Mouse (Mus musculus) heart, embryonic 14.5 days (tissue): ENCODE data around the gene Pan3. TPM values are rescaled to one million over a fixed set of nuclear protein-coding genes. Genes with fewer than 3 reads are reported as not detected.

Experiments
- ATAC-seq: fragments of 200-750 bp; cut with Nextera tagmentation; 2 replicates; pipeline ENCODE4 v1.8.0; 2017; ENCODE audit warnings: low read depth, moderate TSS enrichment; ENCODE audit not compliant: insufficient number of reproducible peaks, insufficient read depth, low FRiP score
- H3K27ac ChIP-seq, 2 experiments: fragments of 200-500 bp in 1 of 2; fragments of 300-500 bp in 1 of 2; sonication (generic) in 1 of 2; replicated peaks in 1 of 2; 2 replicates each; pipeline ENCODE4 v1.5.1; 2012 to 2014; ENCODE audit warnings: low read depth in 2 of 2, low read length in 2 of 2, control low read depth in 1 of 2, mild to moderate bottlenecking in 1 of 2, mixed read lengths in 1 of 2; ENCODE audit not compliant: control insufficient read depth in 1 of 2, insufficient read depth in 1 of 2
- H3K27me3 ChIP-seq: fragments of 300-500 bp; sonication (generic); 2 replicates; pipeline ENCODE4 v1.6.1; 2014; ENCODE audit warnings: mild to moderate bottlenecking, low read length, control low read depth; ENCODE audit not compliant: control insufficient read depth, insufficient read depth
- H3K36me3 ChIP-seq: fragments of 300-500 bp; sonication (generic); 2 replicates; pipeline ENCODE4 v1.6.1; 2014; ENCODE audit warnings: mild to moderate bottlenecking, control low read depth, low read length, mixed read lengths; ENCODE audit not compliant: control insufficient read depth, insufficient read depth
- H3K4me1 ChIP-seq, 2 experiments: fragments of 200-500 bp in 1 of 2; fragments of 300-500 bp in 1 of 2; sonication (generic) in 1 of 2; 2 replicates each; pipeline ENCODE4 v1.6.1; 2012 to 2014; ENCODE audit warnings: low read length in 2 of 2, control low read depth in 1 of 2, mixed read lengths in 1 of 2; ENCODE audit not compliant: control insufficient read depth in 2 of 2, insufficient read depth in 2 of 2
- H3K4me2 ChIP-seq: fragments of 300-500 bp; sonication (generic); 2 replicates; pipeline ENCODE4 v1.6.1; 2014; ENCODE audit warnings: mild to moderate bottlenecking, low read length
- H3K4me3 ChIP-seq, 2 experiments: fragments of 200-500 bp in 1 of 2; fragments of 300-500 bp in 1 of 2; sonication (generic) in 1 of 2; 2 replicates each; pipeline ENCODE4 v1.5.1; 2012 to 2014; ENCODE audit warnings: low read length in 2 of 2, mild to moderate bottlenecking in 2 of 2, control low read depth in 1 of 2, low read depth in 1 of 2, moderate library complexity in 1 of 2; ENCODE audit not compliant: control insufficient read depth in 1 of 2, insufficient read depth in 1 of 2
- H3K9ac ChIP-seq: fragments of 300-500 bp; sonication (generic); 2 replicates; pipeline ENCODE4 v1.6.1; 2014; ENCODE audit warnings: mild to moderate bottlenecking, low read length
- H3K9me3 ChIP-seq: fragments of 300-500 bp; sonication (generic); 2 replicates; pipeline ENCODE4 v1.6.1; 2016; ENCODE audit warnings: low read length, control low read depth; ENCODE audit not compliant: control insufficient read depth
- WGBS: fragments of 180-500 bp; shearing (Covaris S2); extraction: QIAGEN DNeasy Blood & Tissue Kit; methylation state at CpG from one replicate; pipeline ENCODE4 v1.1.7; 2014; 5-methylcytosine and 5-hydroxymethylcytosine counted together
- polyA plus RNA-seq: library from polyadenylated mRNA; unstranded; fragments of >200 nt; fragmentation: Nextera tagmentation; extraction: Ambion mirVana; gene quantifications from 2 replicates; pipeline ENCODE4 v1.2.1, GENCODE M21; 2014

The Pan3 gene
- polyA plus RNA-seq, 1 experiment from 2014 or later: 55.8 TPM

DNA sequence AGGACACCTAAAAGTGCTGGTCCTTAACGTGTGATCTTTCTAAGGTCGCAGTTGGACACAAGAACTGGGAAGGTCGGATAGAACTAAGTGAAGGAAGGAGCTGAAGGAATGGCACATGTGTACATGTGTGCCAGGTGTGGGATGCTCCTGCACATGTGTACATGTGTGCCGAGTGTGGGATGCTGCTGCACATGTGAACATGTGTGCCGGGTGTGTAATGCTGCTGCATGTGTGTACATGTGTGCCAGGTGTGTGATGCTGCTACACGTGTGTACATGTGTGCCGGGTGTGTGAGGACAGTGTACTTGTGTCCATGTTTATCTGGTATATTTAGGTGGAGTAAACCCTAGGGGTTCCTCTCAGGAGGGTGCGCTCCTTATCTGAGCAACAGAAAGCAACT lies 3.0 kb downstream of the Pan3 start:
- Histone ChIP-seq H3K9me3 (no peaks in the 10 kb centered on the region), H3K27me3 (no peaks in the 10 kb centered on the region), H3K27ac (no peak overlapping the region), H3K9ac (no peak overlapping the region), H3K4me1 (peaks cover 11 to 53% of the 10 kb centered on the region in 2 experiments), H3K4me2 (no peak overlapping the region), H3K4me3 (no peak overlapping the region), H3K36me3 (peaks cover 4% of the 10 kb centered on the region; the same call in 1 of the 2 replicates)
- 85% methylated on average over 8 of the region's 8 CpGs for WGBS
- no peak for ATAC-seq

DNA sequence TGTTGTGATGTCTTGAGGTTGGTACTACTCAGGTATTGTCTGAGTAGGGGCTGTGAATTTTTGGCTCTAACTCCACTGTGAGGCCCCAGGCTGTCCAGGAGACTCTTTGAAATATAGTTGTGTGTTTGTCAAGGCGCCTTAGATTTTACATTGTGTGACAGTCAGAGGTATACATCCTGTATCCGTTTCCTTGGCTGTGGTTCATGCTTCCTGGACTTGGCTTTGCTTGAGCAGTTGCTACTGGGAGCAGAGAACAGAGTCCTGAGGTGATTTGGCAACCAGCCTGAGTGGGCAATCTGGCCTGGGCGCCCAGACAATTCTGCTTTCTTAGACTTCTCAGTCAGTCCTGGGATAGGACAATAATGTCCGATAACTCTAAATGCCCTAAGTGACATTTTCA lies 5.3 kb downstream of the Pan3 start:
- 49% methylated on average over 4 of the region's 4 CpGs for WGBS
- Histone ChIP-seq H3K4me2 (no peak overlapping the region), H3K4me1 (peaks cover 16 to 52% of the 10 kb centered on the region in 2 experiments), H3K9me3 (no peaks in the 10 kb centered on the region), H3K4me3 (no peak overlapping the region), H3K36me3 (peaks cover 4% of the 10 kb centered on the region; the same call in 1 of the 2 replicates), H3K9ac (no peak overlapping the region), H3K27me3 (no peaks in the 10 kb centered on the region), H3K27ac (peak overlapping the region in 1 of 2 experiments; percentile 55; a peak in 2 of 4 replicates)
- ATAC-seq: no peak

DNA sequence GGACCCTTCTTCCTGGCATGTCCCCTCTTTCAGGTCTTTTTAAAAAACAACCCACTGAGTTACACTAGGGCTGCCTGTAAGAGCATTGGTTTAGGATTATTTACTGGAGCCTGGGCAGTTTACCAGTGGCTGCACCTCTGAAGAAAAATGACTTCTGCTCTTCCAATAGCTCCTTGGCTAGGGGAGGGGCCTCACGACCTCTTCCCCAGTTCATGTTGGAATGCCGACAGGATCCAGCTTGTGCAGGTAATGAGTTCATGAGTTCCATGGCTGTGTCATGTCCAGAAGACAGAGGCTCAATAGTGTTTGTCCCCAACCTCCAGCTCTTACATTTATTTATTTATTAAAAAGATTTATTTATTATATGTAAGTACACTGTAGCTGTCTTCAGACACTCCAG lies 5.8 kb downstream of the Pan3 start:
- 49% methylated on average over 2 of the region's 2 CpGs for WGBS
- H3K9ac ChIP-seq: no peak overlapping the region
- H3K36me3 ChIP-seq: peaks cover 4% of the 10 kb centered on the region; the same call in 1 of the 2 replicates
- H3K4me1 ChIP-seq: peaks cover 16 to 52% of the 10 kb centered on the region in 2 experiments
- H3K4me2 ChIP-seq: no peak overlapping the region
- H3K27ac ChIP-seq: peak overlapping the region in 1 of 2 experiments; percentile 55; a peak in 1 of 4 replicates
- ATAC-seq: no peak
- no peak overlapping the region for H3K4me3 ChIP-seq
- H3K9me3 ChIP-seq: no peaks in the 10 kb centered on the region
- H3K27me3 ChIP-seq: no peaks in the 10 kb centered on the region

DNA sequence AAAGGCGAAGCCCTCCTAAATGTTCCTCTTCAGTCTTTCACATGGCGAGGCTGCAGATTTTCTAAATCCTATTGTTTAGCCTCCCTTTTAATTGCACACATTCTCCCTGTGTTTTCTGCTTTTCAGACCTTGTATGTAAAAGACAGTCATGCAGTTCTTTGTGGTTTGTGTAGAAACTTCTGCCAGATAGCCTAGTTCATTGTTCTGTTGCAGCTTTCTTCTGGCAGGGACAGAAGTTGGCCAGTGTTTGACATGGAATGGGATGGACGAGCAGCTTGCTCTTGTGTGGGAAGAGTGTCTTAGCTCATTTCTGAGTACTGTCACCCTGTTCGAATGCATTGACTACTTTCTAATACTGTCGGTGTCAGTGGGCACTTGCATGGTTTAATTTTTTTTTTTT lies 6.5 kb downstream of the Pan3 start:
- no peak overlapping the region for H3K27ac ChIP-seq
- H3K36me3 ChIP-seq: peaks cover 4% of the 10 kb centered on the region; the same call in 1 of the 2 replicates
- peaks cover 18 to 57% of the 10 kb centered on the region in 2 experiments for H3K4me1 ChIP-seq
- no peak for ATAC-seq
- no peaks in the 10 kb centered on the region for H3K27me3 ChIP-seq
- no peak overlapping the region for H3K4me2 ChIP-seq
- no peaks in the 10 kb centered on the region for H3K9me3 ChIP-seq
- no peak overlapping the region for H3K9ac ChIP-seq
- no peak overlapping the region for H3K4me3 ChIP-seq
- 89% methylated on average over 5 of the region's 5 CpGs for WGBS

DNA sequence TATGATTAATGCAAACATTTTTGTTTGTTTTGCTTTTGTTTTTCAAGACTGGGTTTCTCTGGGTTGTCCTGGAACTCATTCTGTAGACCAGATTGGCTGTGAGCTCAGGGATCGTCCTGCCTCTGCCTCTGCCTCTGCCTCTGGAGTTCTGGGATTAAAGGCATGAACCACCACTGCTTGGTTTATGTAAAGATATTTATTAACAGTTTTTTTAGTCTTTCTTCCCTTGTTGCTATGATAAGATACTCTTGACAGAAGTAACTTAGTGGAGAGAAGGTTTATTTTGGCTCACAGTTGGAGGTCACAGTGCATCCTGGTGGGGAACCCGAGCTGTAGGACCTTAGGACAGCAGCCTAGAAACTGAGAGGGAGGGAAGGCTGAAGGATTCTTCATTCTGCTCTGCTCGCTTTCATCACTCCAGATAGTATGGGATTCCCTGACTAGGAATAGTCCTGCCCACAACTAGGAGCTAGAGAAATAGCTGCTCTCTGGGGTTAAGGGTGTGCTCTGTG lies 11.1 kb downstream of the Pan3 start:
- H3K4me3 ChIP-seq: no peak overlapping the region
- no peak overlapping the region for H3K4me2 ChIP-seq
- 55% methylated on average over 3 of the region's 3 CpGs for WGBS
- H3K9ac ChIP-seq: no peak overlapping the region
- H3K9me3 ChIP-seq: no peaks in the 10 kb centered on the region
- H3K4me1 ChIP-seq: peaks cover 12 to 43% of the 10 kb centered on the region in 2 experiments
- no peaks in the 10 kb centered on the region for H3K36me3 ChIP-seq
- no peaks in the 10 kb centered on the region for H3K27me3 ChIP-seq
- ATAC-seq: no peak
- H3K27ac ChIP-seq: no peak overlapping the region

DNA sequence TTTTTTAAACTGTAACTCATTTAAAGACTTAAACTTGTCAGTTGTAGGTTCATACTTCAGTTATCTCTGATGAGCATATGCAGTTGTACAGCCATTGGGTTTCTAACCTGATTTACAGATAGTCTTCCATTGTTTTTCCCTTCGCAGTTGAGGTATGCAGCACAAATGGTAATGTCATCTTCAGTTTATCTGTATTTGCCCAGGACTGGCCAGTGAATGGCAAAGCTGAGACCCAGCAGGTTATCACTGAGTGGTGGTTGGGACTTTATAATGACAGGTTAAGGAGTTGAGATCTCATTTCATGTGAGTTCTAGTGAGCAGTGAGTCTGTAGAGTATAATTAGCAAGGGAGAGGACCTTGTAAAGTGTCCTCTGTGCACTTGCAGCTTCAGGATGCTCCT lies 12.0 kb downstream of the Pan3 start:
- Histone ChIP-seq H3K4me1 (peaks cover 12 to 47% of the 10 kb centered on the region in 2 experiments), H3K9me3 (no peaks in the 10 kb centered on the region), H3K4me3 (no peak overlapping the region)

DNA sequence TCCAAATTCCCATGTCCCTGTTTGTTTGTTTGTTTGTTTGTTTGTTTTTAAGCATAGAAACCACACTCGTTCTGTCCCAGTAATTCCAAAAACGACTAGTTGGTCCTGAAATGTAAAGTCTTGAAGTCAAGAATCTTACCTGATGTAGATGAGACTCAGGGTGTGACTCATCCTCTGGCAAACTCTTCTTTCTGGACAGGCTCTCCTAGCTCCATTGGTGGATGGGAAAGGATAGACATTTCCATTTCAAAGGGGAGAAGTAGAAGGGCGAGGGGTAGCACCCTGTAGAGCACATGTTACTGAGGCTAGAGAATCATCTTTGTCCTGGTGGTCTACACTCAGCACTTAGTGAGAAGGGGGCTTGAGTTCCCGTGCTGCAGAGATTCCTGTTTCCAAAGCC lies 12.8 kb downstream of the Pan3 start:
- H3K4me3 ChIP-seq: no peak overlapping the region
- no peaks in the 10 kb centered on the region for H3K27me3 ChIP-seq
- H3K4me1 ChIP-seq: peaks cover 12 to 48% of the 10 kb centered on the region in 2 experiments
- H3K9me3 ChIP-seq: no peaks in the 10 kb centered on the region
- H3K27ac ChIP-seq: no peak overlapping the region
- H3K36me3 ChIP-seq: no peaks in the 10 kb centered on the region
- ATAC-seq: no peak
- H3K9ac ChIP-seq: no peak overlapping the region
- 79% methylated on average over 4 of the region's 4 CpGs for WGBS
- H3K4me2 ChIP-seq: no peak overlapping the region

More for the DNA sequence above, 12.0 kb downstream of the Pan3 start:
- no peak overlapping the region for H3K4me2 ChIP-seq
- no peak overlapping the region for H3K27ac ChIP-seq
- whole genome bisulfite sequencing: 34% methylated on average over 1 of the region's 1 CpGs
- no peak for ATAC-seq
- no peaks in the 10 kb centered on the region for H3K27me3 ChIP-seq
- no peaks in the 10 kb centered on the region for H3K36me3 ChIP-seq
- H3K9ac ChIP-seq: no peak overlapping the region

DNA sequence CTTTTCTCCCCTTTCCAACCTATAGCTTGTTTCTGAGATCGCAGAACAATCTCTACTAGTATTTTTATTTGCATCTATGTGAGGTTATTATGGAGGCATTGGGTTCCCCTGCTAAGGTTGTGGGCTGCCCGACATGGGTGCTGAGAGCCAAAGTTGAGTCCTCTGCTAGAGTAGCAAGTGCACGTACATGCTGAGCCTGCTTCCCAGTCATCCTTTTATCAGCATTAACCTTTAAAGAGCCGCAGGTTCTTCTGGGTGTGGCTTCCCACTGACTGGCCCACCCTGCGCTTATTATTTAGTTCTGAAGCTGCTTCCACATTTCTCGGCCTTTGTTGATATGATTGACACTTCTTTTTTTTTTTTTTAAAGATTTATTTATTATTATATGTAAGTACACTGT lies 14.3 kb downstream of the Pan3 start:
- no peaks in the 10 kb centered on the region for H3K27me3 ChIP-seq
- H3K4me3 ChIP-seq: no peak overlapping the region
- WGBS: 66% methylated on average over 6 of the region's 6 CpGs
- no peak overlapping the region for H3K27ac ChIP-seq
- H3K9me3 ChIP-seq: no peaks in the 10 kb centered on the region
- no peaks in the 10 kb centered on the region for H3K36me3 ChIP-seq
- H3K9ac ChIP-seq: no peak overlapping the region
- H3K4me2 ChIP-seq: no peak overlapping the region
- peaks cover 14 to 49% of the 10 kb centered on the region in 2 experiments for H3K4me1 ChIP-seq
- ATAC-seq: no peak
